Mouse (Mus musculus) liver, embryonic 13.5 days (tissue): Measurements from ENCODE around the gene Vps37c. TPM values are rescaled to one million over a fixed set of nuclear protein-coding genes. Genes with fewer than 3 reads are reported as not detected.

Experiments used
- ATAC-seq: fragments of 200-750 bp; cut with Nextera tagmentation; 2 replicates; pipeline ENCODE4 v1.8.0; 2017; ENCODE audit warnings: low read depth, mild to moderate bottlenecking, moderate number of reproducible peaks, moderate library complexity
- DNase-seq: peaks from one replicate; pipeline ENCODE4 v3.0.0; 2022
- H3K27ac ChIP-seq: fragments of 300-500 bp; sonication (generic); 2 replicates; pipeline ENCODE4 v1.5.1; 2015; ENCODE audit warnings: moderate library complexity, mild to moderate bottlenecking, inconsistent platforms
- H3K27me3 ChIP-seq: fragments of 300-500 bp; sonication (generic); 2 replicates; pipeline ENCODE4 v1.6.1; 2015; ENCODE audit warnings: mild to moderate bottlenecking, inconsistent platforms
- H3K36me3 ChIP-seq: fragments of 300-500 bp; sonication (generic); 2 replicates; pipeline ENCODE4 v1.6.1; 2015; ENCODE audit warnings: mild to moderate bottlenecking, inconsistent platforms
- H3K4me1 ChIP-seq: fragments of 300-500 bp; sonication (generic); replicated peaks from 2 replicates; pipeline ENCODE4 v1.6.1; 2015; ENCODE audit warnings: inconsistent platforms
- H3K4me2 ChIP-seq: fragments of 300-500 bp; sonication (generic); 2 replicates; pipeline ENCODE4 v1.6.1; 2015; ENCODE audit warnings: inconsistent platforms, mild to moderate bottlenecking, moderate library complexity
- H3K4me3 ChIP-seq: fragments of 300-500 bp; sonication (generic); replicated peaks from 2 replicates; pipeline ENCODE4 v1.5.1; 2015; ENCODE audit warnings: mild to moderate bottlenecking, inconsistent platforms
- H3K9ac ChIP-seq: fragments of 300-500 bp; sonication (generic); 2 replicates; pipeline ENCODE4 v1.6.1; 2015; ENCODE audit warnings: mild to moderate bottlenecking, inconsistent platforms
- H3K9me3 ChIP-seq: fragments of 300-500 bp; sonication (generic); replicated peaks from 2 replicates; pipeline ENCODE4 v1.6.1; 2016; ENCODE audit warnings: inconsistent platforms
- WGBS: fragments of 180-500 bp; shearing (Covaris S2); methylation state at CpG from one replicate; pipeline ENCODE4 v1.1.7; 2015; ENCODE audit not compliant: insufficient replicate concordance; 5-methylcytosine and 5-hydroxymethylcytosine counted together
- polyA plus RNA-seq: library from polyadenylated mRNA; unstranded; fragments of >200 nt; fragmentation: Nextera tagmentation; extraction: Ambion mirVana; gene quantifications from 2 replicates; pipeline ENCODE4 v1.2.1, GENCODE M21; 2015

The Vps37c gene
- polyA plus RNA-seq, 1 experiment from 2014 or later = 10.4 TPM

DNA sequence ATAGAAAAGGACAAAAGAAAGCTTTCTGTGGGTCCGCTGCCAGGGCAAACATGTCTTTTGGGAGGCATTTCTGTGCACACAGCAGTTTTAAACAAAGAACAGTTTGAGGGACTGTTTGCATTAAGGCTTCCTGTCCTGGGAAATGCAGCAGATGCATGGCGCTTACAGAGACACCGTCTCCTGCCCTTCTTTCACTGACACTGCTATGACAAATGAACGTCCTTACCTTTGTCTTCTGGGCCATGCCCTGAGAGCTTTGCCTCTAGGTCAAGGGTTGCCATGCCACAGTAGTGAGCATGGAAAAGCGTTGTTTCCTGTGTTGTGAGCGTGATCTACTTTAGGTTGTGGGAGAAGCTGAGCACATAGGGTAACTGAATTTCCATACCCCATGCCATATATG is 70.2 kb downstream of the Vps37c start:
- DNase-seq (no peak), ATAC-seq (no peak)
- 47% methylated on average over 6 of the region's 6 CpGs for WGBS
- no peaks in the 10 kb centered on the region for H3K4me1 ChIP-seq
- H3K36me3 ChIP-seq = no peaks in the 10 kb centered on the region
- H3K27ac ChIP-seq = no peak overlapping the region
- H3K4me2 ChIP-seq = no peak overlapping the region
- H3K4me3 ChIP-seq = no peak overlapping the region
- H3K27me3 ChIP-seq = no peaks in the 10 kb centered on the region
- H3K9me3 ChIP-seq = no peaks in the 10 kb centered on the region
- no peak overlapping the region for H3K9ac ChIP-seq

DNA sequence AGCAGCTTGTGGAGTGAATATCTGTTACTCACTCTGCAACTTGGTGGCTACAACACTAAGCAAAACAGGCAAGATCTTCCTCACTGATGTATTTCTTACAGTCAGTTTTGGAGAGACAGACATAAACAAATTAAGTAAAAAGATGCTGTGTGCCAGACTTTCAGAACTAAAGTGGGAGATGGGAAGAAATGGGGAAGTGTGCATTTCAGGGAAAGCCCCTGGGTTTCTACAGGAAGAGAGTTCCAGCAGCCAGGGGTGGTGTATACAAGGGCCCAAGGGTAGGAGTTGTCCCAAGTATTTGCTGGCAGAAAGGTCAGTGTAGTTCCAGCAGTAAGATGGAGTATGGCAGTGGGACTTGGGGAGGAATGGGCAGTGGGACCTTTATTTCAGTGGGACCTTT is 71.0 kb downstream of the Vps37c start:
- DNase-seq = no peak
- ATAC-seq = no peak
- Histone ChIP-seq H3K9ac (no peak overlapping the region), H3K4me3 (no peak overlapping the region), H3K9me3 (no peaks in the 10 kb centered on the region), H3K4me2 (no peak overlapping the region), H3K27ac (no peak overlapping the region), H3K4me1 (no peaks in the 10 kb centered on the region), H3K27me3 (no peaks in the 10 kb centered on the region), H3K36me3 (no peaks in the 10 kb centered on the region)

DNA sequence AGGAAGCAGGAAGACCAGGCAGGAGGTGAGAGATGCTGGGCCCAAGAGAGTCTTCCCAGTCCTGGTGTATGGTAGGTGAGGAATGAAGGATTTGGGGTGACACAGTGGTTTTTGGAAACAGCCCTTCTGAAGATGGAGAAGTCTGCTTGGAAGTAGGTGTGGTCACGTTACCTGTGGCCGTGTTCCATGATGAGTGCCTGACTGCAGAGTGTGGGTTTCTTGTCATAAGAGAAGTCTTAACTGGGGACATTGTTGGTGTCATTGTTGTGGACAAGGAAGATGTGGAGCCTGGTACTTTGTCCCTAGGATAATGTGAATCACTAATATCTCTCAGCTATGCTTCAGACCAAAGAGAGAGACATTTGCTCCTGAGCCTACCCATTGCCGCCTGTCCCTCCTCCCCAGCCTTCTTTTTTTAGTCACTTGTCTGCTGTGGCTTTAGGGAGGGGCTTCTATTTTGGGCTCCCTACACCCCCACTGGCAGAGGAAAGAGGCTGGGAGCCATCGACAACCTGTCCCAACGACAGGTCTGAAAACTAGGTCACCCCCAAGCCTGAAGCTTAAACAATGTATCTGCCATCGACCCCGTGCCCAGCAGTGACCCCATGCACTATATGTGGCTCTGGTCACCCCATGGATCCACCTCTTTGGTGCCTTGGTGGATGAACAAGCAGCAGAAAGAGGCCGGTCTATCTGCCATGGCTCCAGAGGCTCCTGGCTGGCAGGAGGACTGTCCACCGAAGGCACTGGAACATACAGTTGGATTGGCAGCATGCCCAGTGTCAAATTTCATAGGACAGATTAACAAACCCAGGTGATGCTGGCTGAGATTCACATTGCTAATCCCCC is 71.7 kb downstream of the Vps37c start:
- no peaks in the 10 kb centered on the region for H3K27me3 ChIP-seq
- H3K27ac ChIP-seq = no peak overlapping the region
- no peak overlapping the region for H3K9ac ChIP-seq
- WGBS = 52% methylated on average over 9 of the region's 9 CpGs
- no peaks in the 10 kb centered on the region for H3K36me3 ChIP-seq
- no peak overlapping the region for H3K4me3 ChIP-seq
- no peak for DNase-seq
- no peak overlapping the region for H3K4me2 ChIP-seq
- ATAC-seq = no peak
- H3K4me1 ChIP-seq = no peaks in the 10 kb centered on the region
- no peaks in the 10 kb centered on the region for H3K9me3 ChIP-seq

DNA sequence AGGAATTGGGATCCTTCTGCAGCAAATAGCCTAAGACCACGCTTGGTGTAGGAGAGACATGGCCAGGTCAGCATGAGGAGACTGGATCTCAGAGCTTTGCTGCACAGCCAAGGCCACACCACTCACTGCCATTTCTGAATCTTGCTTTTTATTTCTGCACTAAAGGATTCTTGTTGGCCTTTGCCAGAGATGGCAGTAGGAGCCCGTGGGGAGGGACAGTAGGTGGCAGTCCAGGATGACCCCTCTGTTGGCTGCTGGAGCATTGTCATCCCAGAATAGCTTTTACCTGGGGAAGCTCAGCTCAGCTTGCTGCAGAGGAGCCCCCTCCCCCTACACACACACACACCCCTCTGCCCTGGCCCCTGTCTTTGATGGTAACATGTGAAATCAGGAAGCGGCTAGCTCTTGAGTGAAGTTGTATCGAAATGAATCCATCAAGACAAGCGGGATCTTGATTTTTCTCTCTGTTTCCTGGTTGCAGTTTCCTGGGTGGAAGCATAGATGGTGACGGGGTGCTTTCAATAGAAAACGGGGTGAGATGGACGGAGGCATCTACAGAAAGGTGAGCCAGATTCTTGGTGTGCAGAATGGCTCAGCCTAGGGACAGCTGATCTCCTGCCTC is 73.4 kb downstream of the Vps37c start:
- no peaks in the 10 kb centered on the region for H3K27me3 ChIP-seq
- H3K9ac ChIP-seq = no peak overlapping the region
- no peaks in the 10 kb centered on the region for H3K9me3 ChIP-seq
- H3K4me3 ChIP-seq = no peak overlapping the region
- no peak for ATAC-seq
- no peak overlapping the region for H3K27ac ChIP-seq
- H3K36me3 ChIP-seq = no peaks in the 10 kb centered on the region
- H3K4me2 ChIP-seq = no peak overlapping the region
- H3K4me1 ChIP-seq = no peaks in the 10 kb centered on the region
- no peak for DNase-seq
- 60% methylated on average over 8 of the region's 8 CpGs for WGBS

DNA sequence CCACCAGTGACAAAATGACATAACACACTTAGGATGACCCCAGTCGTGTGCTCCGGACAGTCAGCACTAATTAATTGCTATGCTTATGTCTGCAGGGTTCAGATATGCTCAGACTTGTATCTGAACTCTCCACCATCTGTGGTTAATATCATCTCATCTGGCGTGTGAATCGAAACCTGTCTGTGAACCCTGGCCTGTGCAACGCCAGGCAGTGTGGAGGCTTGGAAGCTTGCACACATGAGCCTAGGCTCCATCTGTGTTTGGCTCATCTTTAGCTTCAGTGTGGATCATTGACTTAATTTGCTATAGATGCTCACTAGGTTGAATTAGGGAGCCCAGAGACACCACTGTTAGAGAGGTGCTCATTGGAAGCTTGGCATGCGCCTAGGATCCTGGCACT is 73.9 kb downstream of the Vps37c start:
- Histone ChIP-seq H3K9me3 (no peaks in the 10 kb centered on the region), H3K4me2 (no peak overlapping the region), H3K4me3 (no peak overlapping the region), H3K4me1 (no peaks in the 10 kb centered on the region), H3K27ac (no peak overlapping the region), H3K27me3 (no peaks in the 10 kb centered on the region), H3K9ac (no peak overlapping the region), H3K36me3 (no peaks in the 10 kb centered on the region)
- no peak for DNase-seq
- 59% methylated on average over 6 of the region's 6 CpGs for WGBS
- ATAC-seq = no peak

DNA sequence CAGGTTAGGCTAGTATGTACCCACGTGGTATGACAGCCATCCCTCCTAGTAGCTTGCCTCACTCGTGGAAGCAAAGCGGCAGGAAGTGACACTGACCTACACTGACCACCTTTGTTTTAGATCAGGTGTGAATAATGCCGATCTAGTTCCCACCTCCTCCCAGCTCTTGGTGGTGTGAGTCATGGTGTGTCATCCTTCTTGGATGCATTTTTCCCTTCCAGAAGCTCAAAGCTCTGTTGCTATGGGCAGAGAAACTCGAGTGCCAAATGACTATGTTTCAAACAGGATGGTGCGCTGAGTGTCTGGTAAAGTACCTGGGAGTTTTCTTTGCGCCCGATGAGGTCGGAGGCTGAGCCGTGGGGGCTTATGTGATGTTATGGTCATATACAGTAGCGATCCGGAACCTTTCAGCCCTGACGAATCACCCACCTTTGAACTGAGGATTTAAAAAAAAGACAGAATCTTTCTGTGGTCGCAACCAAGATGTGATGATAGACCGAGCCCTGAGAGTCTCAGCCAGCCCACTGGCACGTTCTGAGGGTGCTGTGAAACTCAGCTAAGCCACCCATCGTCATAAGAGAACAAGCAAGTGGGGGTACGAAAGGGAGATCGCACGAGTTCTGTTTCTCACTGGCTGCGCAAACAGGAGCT is 75.0 kb downstream of the Vps37c start:
- 65% methylated on average over 21 of the region's 21 CpGs for WGBS
- no peak overlapping the region for H3K9ac ChIP-seq
- H3K4me2 ChIP-seq = no peak overlapping the region
- no peaks in the 10 kb centered on the region for H3K27me3 ChIP-seq
- ATAC-seq = no peak
- H3K4me3 ChIP-seq = no peak overlapping the region
- no peaks in the 10 kb centered on the region for H3K36me3 ChIP-seq
- no peaks in the 10 kb centered on the region for H3K4me1 ChIP-seq
- no peak for DNase-seq
- no peak overlapping the region for H3K27ac ChIP-seq
- no peaks in the 10 kb centered on the region for H3K9me3 ChIP-seq

Other genes starting within 250 kb of the Vps37c start
- 0.06 TPM in 1 of 2 replicates, not detected in the other for gene Lrrc10b, start 231.3 kb upstream of the Vps37c start, polyA plus RNA-seq
- gene Ppp1r32, start 205.8 kb upstream of the Vps37c start, polyA plus RNA-seq = not detected in 2 replicates
- gene Cpsf7, start 163.5 kb upstream of the Vps37c start, polyA plus RNA-seq = 9.7 and 13.5 TPM in 2 replicates
- gene Sdhaf2, start 162.6 kb upstream of the Vps37c start, polyA plus RNA-seq = 33.7 and 36.2 TPM in 2 replicates
- 14.9 and 16.9 TPM in 2 replicates for gene Tmem216, start 132.5 kb upstream of the Vps37c start, polyA plus RNA-seq
- gene Cyb561a3, start 111.6 kb upstream of the Vps37c start, polyA plus RNA-seq = 10.6 and 12.4 TPM in 2 replicates
- gene Tmem138, start 111.4 kb upstream of the Vps37c start, polyA plus RNA-seq = 14.9 and 16.3 TPM in 2 replicates
- gene Ddb1, start 83.4 kb upstream of the Vps37c start, polyA plus RNA-seq = 156 and 177 TPM in 2 replicates
- gene Tkfc, start 83.1 kb upstream of the Vps37c start, polyA plus RNA-seq = 9.4 and 10.8 TPM in 2 replicates
- gene Vwce, start 54.5 kb upstream of the Vps37c start, polyA plus RNA-seq = 5.3 and 5.8 TPM in 2 replicates
- gene Pga5, start 10.7 kb upstream of the Vps37c start, polyA plus RNA-seq = not detected in 2 replicates
- 0.08 TPM in 1 of 2 replicates, not detected in the other for gene Cd5, start 50.3 kb downstream of the Vps37c start, polyA plus RNA-seq
- gene Cd6, start 141.3 kb downstream of the Vps37c start, polyA plus RNA-seq = 0.03 TPM in 1 of 2 replicates, not detected in the other
- 1.3 and 1.7 TPM in 2 replicates for gene Slc15a3, start 151.0 kb downstream of the Vps37c start, polyA plus RNA-seq
- 4.0 and 4.4 TPM in 2 replicates for gene Tmem132a, start 181.2 kb downstream of the Vps37c start, polyA plus RNA-seq
- 21.9 and 23.0 TPM in 2 replicates for gene Tmem109, start 193.3 kb downstream of the Vps37c start, polyA plus RNA-seq
- 18.9 and 19.7 TPM in 2 replicates for gene Prpf19, start 206.5 kb downstream of the Vps37c start, polyA plus RNA-seq
- gene Zp1, start 231.9 kb downstream of the Vps37c start, polyA plus RNA-seq = not detected in 2 replicates
- not detected in 2 replicates for gene Ptgdr2, start 248.4 kb downstream of the Vps37c start, polyA plus RNA-seq